Mouse (Mus musculus): ENCODE data around the gene Phf12. TPM values are rescaled to one million over a fixed set of nuclear protein-coding genes. Genes with fewer than 3 reads are reported as not detected.

The Phf12 gene
- polyA plus RNA-seq, 1 experiment: 19.3 TPM

DNA sequence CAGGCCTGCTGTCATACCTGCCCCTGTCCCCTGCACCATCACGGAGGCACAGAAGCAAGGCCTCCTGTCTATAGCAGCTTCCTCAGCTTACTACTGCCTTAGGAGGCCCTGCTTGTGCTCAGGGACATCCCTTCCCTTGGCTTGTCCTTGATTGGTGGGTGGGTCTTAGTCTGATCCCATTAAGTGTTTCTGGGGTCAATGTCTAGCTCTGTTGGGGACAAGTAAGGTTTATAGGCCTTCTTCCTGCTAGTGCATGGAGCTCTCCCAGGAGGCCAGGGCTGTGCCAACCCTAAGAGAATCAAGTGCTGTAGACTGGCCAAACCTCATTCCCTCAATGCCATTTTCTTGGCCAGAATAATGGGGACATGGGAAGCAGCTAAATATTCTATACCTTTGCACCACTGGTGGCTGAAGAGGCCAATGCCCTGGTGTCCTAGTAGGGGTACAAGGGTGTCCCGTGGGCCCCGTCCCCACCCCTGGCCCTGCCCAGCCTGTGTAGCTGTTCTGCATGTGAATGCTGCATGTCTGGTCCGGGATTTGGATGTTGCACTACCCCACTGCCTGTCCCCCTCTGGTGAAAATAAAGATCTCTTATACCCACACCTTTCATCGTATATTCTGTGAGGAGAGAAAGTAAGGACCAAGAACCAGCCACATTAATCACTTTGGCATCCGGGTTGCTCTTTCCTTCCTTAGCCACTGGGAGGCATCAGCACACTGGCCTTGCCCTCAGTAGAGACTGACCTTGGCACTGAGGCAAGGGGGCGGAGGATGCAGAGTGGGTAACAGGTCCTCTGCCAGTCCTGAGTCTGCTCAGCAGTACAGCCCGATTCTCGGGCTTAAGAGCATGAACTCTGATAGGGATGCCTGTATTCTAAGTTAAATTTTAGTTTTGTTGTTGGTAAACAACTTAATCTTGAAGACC lies 77.5 kb downstream of the Phf12 start:
- Histone ChIP-seq H3K36me3 (ENCODE audit: control insufficient read depth) (peaks cover 65% of the 10 kb centered on the region), H3K9me3 (ENCODE audit: control insufficient read depth, low read length) (no peaks in the 10 kb centered on the region), H3K4me1 (ENCODE audit: control insufficient read depth) (peaks cover 74% of the 10 kb centered on the region), H3K27me3 (ENCODE audit: control insufficient read depth) (no peaks in the 10 kb centered on the region), H3K4me3 (replicated peaks) (peak overlapping the region; percentile 44)
- no peak for TF ChIP-seq GATA1 (IDR thresholded peaks at IDR 0.05; ENCODE audit: low read length)
- no peak for TF ChIP-seq TAL1 (IDR thresholded peaks at IDR 0.05; ENCODE audit: low read length)

DNA sequence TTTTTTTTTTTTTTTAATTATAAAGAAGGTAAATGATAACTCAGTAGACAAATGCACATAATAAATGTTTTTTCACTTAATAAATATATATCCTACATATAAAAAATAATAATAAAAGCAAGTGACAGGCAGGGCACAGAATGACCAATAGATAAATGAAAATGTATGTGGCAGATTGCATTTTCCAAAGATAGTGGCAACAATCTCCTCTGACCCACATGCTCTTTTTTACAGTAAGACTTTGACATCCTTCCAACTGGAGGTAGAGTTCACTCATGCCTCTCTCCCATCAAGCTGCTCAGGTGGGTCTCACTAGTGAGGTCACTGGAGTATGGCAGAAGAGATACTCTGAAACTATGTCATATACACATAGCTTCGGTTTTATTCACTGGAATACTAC lies 80.0 kb downstream of the Phf12 start:
- no peak for TF ChIP-seq TAL1 (IDR thresholded peaks at IDR 0.05; ENCODE audit: low read length)
- no peak for TF ChIP-seq GATA1 (IDR thresholded peaks at IDR 0.05; ENCODE audit: low read length)
- H3K36me3 ChIP-seq (ENCODE audit: control insufficient read depth): peaks cover 60% of the 10 kb centered on the region
- no peak overlapping the region for H3K4me3 ChIP-seq (replicated peaks)
- H3K4me1 ChIP-seq (ENCODE audit: control insufficient read depth): peaks cover 94% of the 10 kb centered on the region
- H3K27me3 ChIP-seq (ENCODE audit: control insufficient read depth): no peaks in the 10 kb centered on the region
- H3K9me3 ChIP-seq (ENCODE audit: control insufficient read depth, low read length): no peaks in the 10 kb centered on the region

DNA sequence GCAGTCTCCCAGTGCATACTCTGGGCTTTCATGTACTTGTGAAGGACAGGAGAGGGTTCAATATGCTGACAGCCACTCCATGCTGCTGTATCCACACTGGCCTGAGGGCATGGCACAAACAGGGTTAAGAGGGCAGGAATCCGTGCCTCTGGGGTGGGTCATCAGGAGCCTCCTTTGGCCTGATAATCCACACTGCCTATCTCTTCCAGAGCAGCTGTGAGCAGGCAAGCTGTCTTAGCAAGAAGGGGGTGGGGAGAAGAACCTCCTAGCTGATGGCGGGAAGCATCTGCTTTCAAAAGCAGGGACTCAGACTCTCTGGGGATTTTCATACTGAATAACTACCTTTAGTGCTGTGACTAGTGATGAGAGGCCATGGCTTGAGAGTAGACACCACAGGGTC lies 83.4 kb downstream of the Phf12 start:
- peaks cover 48% of the 10 kb centered on the region for H3K36me3 ChIP-seq (ENCODE audit: control insufficient read depth)
- H3K27me3 ChIP-seq (ENCODE audit: control insufficient read depth): no peaks in the 10 kb centered on the region
- peak overlapping the region; percentile 53 for H3K4me3 ChIP-seq (replicated peaks)
- H3K4me1 ChIP-seq (ENCODE audit: control insufficient read depth): peaks cover 98% of the 10 kb centered on the region
- H3K9me3 ChIP-seq (ENCODE audit: control insufficient read depth, low read length): no peaks in the 10 kb centered on the region
- TF ChIP-seq GATA1 (IDR thresholded peaks at IDR 0.05; ENCODE audit: low read length) (peak; percentile 96), TAL1 (IDR thresholded peaks at IDR 0.05; ENCODE audit: low read length) (peak; percentile 98)

DNA sequence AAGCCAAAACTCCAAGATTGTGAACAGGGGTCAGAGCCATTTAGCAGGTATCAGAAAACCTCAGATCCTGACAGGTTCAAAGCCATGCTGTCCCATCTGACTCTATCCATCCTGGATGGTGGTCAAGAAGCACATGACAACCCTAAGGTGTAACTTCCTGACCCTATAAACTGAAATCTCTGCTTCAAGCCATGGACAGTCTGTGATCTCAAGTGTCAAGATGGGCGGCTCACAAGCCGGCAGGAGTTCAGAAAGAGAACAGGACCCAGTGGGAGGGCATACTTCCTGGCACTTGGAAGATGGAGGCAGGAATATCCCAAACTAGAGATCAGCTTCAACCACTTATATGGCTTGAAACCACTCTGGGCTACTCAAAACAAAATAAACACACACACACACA lies 84.1 kb downstream of the Phf12 start:
- peak overlapping the region; percentile 53 for H3K4me3 ChIP-seq (replicated peaks)
- no peak for TF ChIP-seq GATA1 (IDR thresholded peaks at IDR 0.05; ENCODE audit: low read length)
- no peak for TF ChIP-seq TAL1 (IDR thresholded peaks at IDR 0.05; ENCODE audit: low read length)
- peaks cover 48% of the 10 kb centered on the region for H3K36me3 ChIP-seq (ENCODE audit: control insufficient read depth)
- H3K9me3 ChIP-seq (ENCODE audit: control insufficient read depth, low read length): no peaks in the 10 kb centered on the region
- peaks cover 97% of the 10 kb centered on the region for H3K4me1 ChIP-seq (ENCODE audit: control insufficient read depth)
- no peaks in the 10 kb centered on the region for H3K27me3 ChIP-seq (ENCODE audit: control insufficient read depth)

DNA sequence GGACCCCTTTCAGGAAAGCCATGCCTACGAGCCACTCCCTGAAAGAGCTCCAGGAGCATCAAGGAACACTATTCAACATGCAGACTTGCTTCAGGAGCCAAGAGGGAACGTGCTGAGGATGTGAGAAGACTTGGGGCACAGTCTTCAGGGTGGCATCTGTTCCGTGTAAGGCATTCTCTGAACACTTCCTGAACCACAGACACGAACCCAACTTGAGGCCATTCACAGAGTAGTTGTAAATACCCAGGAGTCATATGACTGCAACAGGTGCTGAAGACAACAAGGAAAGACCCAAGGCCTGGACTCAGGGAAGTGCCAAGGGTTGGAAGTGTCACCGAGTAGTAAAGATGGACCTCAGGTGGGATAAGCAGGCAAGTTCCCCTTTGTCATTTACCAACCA lies 85.0 kb downstream of the Phf12 start:
- Histone ChIP-seq H3K9me3 (ENCODE audit: control insufficient read depth, low read length) (no peaks in the 10 kb centered on the region), H3K4me3 (replicated peaks) (peak overlapping the region; percentile 44), H3K4me1 (ENCODE audit: control insufficient read depth) (peaks cover 98% of the 10 kb centered on the region), H3K27me3 (ENCODE audit: control insufficient read depth) (no peaks in the 10 kb centered on the region), H3K36me3 (ENCODE audit: control insufficient read depth) (peaks cover 55% of the 10 kb centered on the region)
- TF ChIP-seq TAL1 (IDR thresholded peaks at IDR 0.05; ENCODE audit: low read length) (no peak), GATA1 (IDR thresholded peaks at IDR 0.05; ENCODE audit: low read length) (no peak)

DNA sequence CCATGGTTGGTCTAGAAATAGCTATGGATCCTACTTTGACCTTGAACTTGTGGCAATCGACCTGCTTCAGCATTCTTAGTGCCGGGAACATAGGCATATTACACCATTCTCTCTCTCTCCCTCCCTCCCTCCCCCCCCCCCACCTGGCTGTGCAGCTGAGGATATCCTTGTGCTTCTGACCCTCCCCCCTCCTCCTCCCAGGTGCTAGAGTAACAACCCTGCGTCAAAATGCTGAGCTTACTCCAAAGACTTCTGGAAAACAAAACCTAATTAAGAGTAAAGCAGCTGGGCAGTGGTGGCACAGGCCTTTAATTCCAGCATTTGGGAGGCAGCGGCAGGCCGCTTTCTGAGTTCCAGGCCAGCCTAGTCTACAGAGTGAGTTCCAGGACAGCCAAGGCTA lies 86.6 kb downstream of the Phf12 start:
- Histone ChIP-seq H3K36me3 (ENCODE audit: control insufficient read depth) (peaks cover 70% of the 10 kb centered on the region), H3K4me1 (ENCODE audit: control insufficient read depth) (peaks cover 95% of the 10 kb centered on the region), H3K27me3 (ENCODE audit: control insufficient read depth) (no peaks in the 10 kb centered on the region), H3K4me3 (replicated peaks) (peak overlapping the region; percentile 74), H3K9me3 (ENCODE audit: control insufficient read depth, low read length) (no peaks in the 10 kb centered on the region)
- no peak for TF ChIP-seq GATA1 (IDR thresholded peaks at IDR 0.05; ENCODE audit: low read length)
- TF ChIP-seq TAL1 (IDR thresholded peaks at IDR 0.05; ENCODE audit: low read length): no peak

DNA sequence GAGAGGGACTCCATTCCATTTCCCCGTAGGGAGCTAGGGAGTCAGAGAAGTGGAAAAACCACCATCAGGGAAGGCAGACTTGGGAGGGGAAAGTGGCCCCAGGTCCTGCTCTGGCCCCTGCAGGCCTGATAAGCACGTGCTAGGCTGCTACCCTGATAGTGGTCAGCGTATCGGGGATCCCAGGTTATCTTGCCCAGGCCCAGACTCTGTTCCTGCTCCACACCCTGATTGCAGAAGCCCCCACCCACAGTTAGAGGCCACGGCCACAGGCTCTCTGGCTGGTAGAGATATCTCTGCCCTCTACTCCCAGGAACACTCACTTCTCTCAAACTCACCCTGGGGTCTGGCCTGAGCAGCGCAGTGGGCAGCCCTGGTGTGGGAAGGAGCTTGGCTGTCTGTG lies 87.1 kb downstream of the Phf12 start:
- Histone ChIP-seq H3K9me3 (ENCODE audit: control insufficient read depth, low read length) (no peaks in the 10 kb centered on the region), H3K36me3 (ENCODE audit: control insufficient read depth) (peaks cover 70% of the 10 kb centered on the region), H3K4me3 (replicated peaks) (peak overlapping the region; percentile 74), H3K4me1 (ENCODE audit: control insufficient read depth) (peaks cover 95% of the 10 kb centered on the region), H3K27me3 (ENCODE audit: control insufficient read depth) (no peaks in the 10 kb centered on the region)
- TF ChIP-seq TAL1 (IDR thresholded peaks at IDR 0.05; ENCODE audit: low read length) (peak; percentile 90), GATA1 (IDR thresholded peaks at IDR 0.05; ENCODE audit: low read length) (peak; percentile 98)

DNA sequence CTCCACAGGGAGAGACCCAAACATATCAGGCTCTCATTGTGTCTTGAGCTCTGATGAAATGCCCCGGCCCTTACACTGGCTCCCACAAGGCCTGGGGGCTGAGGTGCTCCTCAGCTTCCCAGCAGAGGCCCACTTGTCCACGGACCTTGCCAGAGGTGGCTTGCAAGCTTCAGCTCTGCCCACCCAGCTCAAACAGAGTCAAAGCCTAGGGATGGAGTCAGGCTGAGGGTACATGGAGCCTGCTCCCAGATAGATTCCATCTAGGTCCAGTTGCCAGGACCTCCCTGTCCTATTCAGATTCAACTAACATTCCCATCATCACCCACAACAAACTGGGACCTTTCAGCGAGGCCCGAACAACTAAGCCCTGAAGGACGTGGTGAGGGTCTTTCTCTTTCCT lies 89.4 kb downstream of the Phf12 start:
- H3K4me1 ChIP-seq (ENCODE audit: control insufficient read depth): peaks cover 94% of the 10 kb centered on the region
- peak overlapping the region; percentile 74 for H3K4me3 ChIP-seq (replicated peaks)
- TF ChIP-seq GATA1 (IDR thresholded peaks at IDR 0.05; ENCODE audit: low read length) (no peak), TAL1 (IDR thresholded peaks at IDR 0.05; ENCODE audit: low read length) (no peak)
- no peaks in the 10 kb centered on the region for H3K9me3 ChIP-seq (ENCODE audit: control insufficient read depth, low read length)
- H3K36me3 ChIP-seq (ENCODE audit: control insufficient read depth): peaks cover 86% of the 10 kb centered on the region
- no peaks in the 10 kb centered on the region for H3K27me3 ChIP-seq (ENCODE audit: control insufficient read depth)

DNA sequence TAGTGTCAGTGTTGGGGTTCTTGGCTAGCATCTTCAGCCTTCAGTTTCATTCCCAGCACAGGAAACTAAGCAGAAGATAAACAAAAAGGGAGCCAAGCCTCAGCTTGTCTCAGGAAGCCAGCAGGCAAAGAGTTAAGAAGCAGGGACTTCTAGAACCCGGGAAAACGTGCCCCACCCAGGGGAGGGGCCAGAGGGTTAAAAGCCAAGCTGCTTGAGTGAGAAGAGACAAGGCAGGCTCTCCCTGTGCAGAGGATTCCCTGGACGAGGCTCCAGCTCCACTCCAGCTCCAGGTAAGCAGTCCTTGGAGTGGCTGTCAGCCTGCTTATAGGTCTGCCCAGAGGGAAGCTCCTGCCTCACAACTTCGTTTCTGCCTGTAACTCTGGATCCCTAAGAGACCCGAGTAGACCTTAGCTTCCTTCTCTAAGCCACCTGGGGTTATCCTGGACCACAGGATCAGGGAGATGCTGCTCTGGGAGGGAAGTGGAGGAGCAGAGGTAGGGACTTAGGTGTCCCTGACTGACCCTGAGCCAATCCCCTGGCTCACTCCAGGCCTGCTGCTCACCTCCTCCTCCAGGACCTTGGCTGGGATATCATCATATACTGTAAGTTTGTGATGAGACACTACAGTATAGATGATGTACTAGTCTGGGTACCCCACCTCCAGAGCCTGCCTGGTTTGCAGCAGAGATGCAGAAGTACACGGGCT lies 90.0 kb downstream of the Phf12 start:
- H3K36me3 ChIP-seq (ENCODE audit: control insufficient read depth): peaks cover 86% of the 10 kb centered on the region
- no peaks in the 10 kb centered on the region for H3K9me3 ChIP-seq (ENCODE audit: control insufficient read depth, low read length)
- no peaks in the 10 kb centered on the region for H3K27me3 ChIP-seq (ENCODE audit: control insufficient read depth)
- no peak for TF ChIP-seq TAL1 (IDR thresholded peaks at IDR 0.05; ENCODE audit: low read length)
- no peak for TF ChIP-seq GATA1 (IDR thresholded peaks at IDR 0.05; ENCODE audit: low read length)
- H3K4me1 ChIP-seq (ENCODE audit: control insufficient read depth): peaks cover 92% of the 10 kb centered on the region
- H3K4me3 ChIP-seq (replicated peaks): peak overlapping the region; percentile 74

All from erythroblast, embryonic 14.5 days (primary cell).